Mouse (Mus musculus): ENCODE results near the gene Wdr78. TPM values are rescaled to one million over a fixed set of nuclear protein-coding genes. Genes with fewer than 3 reads are reported as not detected.

The Wdr78 gene
- polyA plus RNA-seq (2014; fragmentation: Nextera tagmentation; extraction: Ambion mirVana) = 2.8 and 3.0 TPM in 2 replicates

- Histone ChIP-seq H3K9ac (replicated peaks; ENCODE audit: low read depth, low read length) (peak within 1 kb of the TSS; percentile 68), H3K27me3 (ENCODE audit: control insufficient read depth, insufficient read depth, low read length) (no peaks in the 10 kb centered on the region), H3K4me1 (ENCODE audit: control insufficient read depth, insufficient read depth, low read length) (peaks cover 19% of the 10 kb centered on the region), H3K36me3 (ENCODE audit: control insufficient read depth, insufficient read depth, low read length) (no peaks in the 10 kb centered on the region; the same call in 1 of the 2 replicates), H3K9me3 (ENCODE audit: control insufficient read depth, low read depth, low read length) (no peaks in the 10 kb centered on the region), H3K4me3 (ENCODE audit: low read depth, low read length) (peak within 1 kb of the TSS; percentile 72), H3K27ac (ENCODE audit: low read length) (peak within 1 kb of the TSS; percentile 99), H3K4me2 (replicated peaks; ENCODE audit: low read depth, low read length) (peak within 1 kb of the TSS; percentile 71)
- under 1% methylated on average over 74 of the region's 90 CpGs for WGBS
- ATAC-seq (ENCODE audit: insufficient number of reproducible peaks, insufficient read depth, low FRiP score, low read depth) = peak; percentile 99
Measured at GRCm38 (mm10) chr4:103114184-103115111, at the start of gene Wdr78, which contains the start of gene Mier1. Gene Wdr78, minus strand, starts transcription at chr4:103114555. Gene Mier1, plus strand, starts transcription at chr4:103114390.

DNA sequence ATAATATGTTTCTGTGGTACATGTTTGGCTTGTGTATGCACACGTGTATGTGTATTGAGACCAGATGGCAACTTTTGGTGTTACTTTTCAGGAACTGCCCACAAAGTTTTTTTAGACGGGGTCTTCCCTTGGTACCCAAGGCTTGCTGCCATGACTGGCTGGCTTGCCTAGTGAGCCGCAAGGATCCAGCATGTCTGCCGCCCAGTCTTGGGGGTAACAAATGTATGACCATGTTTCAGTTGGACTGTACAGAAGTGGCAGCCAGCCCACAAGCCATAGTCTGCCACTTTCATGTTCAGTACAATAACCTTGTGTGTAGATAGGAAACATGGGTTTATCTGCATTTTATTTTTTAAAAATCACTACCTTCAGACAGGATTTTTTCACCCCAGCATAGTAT, 44.4 kb upstream of the Wdr78 start:
- no peaks in the 10 kb centered on the region for H3K4me1 ChIP-seq (ENCODE audit: control insufficient read depth, insufficient read depth, low read length)
- WGBS = 92% methylated on average over 4 of the region's 4 CpGs
- H3K9ac ChIP-seq (replicated peaks; ENCODE audit: low read depth, low read length) = no peak overlapping the region
- H3K27ac ChIP-seq (ENCODE audit: low read length) = no peak overlapping the region
- no peaks in the 10 kb centered on the region for H3K9me3 ChIP-seq (ENCODE audit: control insufficient read depth, low read depth, low read length)
- peaks cover 68% of the 10 kb centered on the region for H3K36me3 ChIP-seq (ENCODE audit: control insufficient read depth, insufficient read depth, low read length)
- H3K4me2 ChIP-seq (replicated peaks; ENCODE audit: low read depth, low read length) = no peak overlapping the region
- ATAC-seq (ENCODE audit: insufficient number of reproducible peaks, insufficient read depth, low FRiP score, low read depth) = no peak
- no peaks in the 10 kb centered on the region for H3K27me3 ChIP-seq (ENCODE audit: control insufficient read depth, insufficient read depth, low read length)
- no peak overlapping the region for H3K4me3 ChIP-seq (ENCODE audit: low read depth, low read length)

GRCm38 (mm10) chr4:103151946-103152345, 37.6 kb upstream of the Wdr78 start:
- Histone ChIP-seq H3K9ac (replicated peaks; ENCODE audit: low read depth, low read length) (no peak overlapping the region), H3K27me3 (ENCODE audit: control insufficient read depth, insufficient read depth, low read length) (no peaks in the 10 kb centered on the region), H3K36me3 (ENCODE audit: control insufficient read depth, insufficient read depth, low read length) (peaks cover 72% of the 10 kb centered on the region), H3K4me1 (ENCODE audit: control insufficient read depth, insufficient read depth, low read length) (no peaks in the 10 kb centered on the region), H3K4me2 (replicated peaks; ENCODE audit: low read depth, low read length) (no peak overlapping the region), H3K9me3 (ENCODE audit: control insufficient read depth, low read depth, low read length) (no peaks in the 10 kb centered on the region), H3K4me3 (ENCODE audit: low read depth, low read length) (no peak overlapping the region), H3K27ac (ENCODE audit: low read length) (no peak overlapping the region)
- 88% methylated on average over 5 of the region's 5 CpGs for WGBS
- no peak for ATAC-seq (ENCODE audit: insufficient number of reproducible peaks, insufficient read depth, low FRiP score, low read depth)

DNA sequence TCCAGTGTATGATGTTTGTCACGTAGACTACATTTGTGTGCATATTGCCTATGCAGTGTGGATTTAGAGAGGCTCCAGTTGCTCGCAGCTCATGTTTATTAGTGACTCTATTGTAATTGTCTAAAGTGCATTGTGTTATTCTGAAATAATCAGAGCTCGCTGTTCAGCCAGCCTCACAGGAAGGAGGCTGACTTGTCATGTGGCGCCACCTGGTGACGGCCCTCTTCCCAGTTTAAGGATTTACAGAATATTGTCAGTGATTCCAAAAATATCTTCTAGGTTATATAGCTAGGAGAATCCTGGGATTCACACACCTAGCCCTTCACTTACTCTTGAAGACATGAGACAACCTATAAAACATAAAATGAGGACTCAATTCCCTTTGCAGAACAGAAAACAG, 32.0 kb upstream of the Wdr78 start:
- H3K4me1 ChIP-seq (ENCODE audit: control insufficient read depth, insufficient read depth, low read length) = no peaks in the 10 kb centered on the region
- no peak overlapping the region for H3K4me2 ChIP-seq (replicated peaks; ENCODE audit: low read depth, low read length)
- whole genome bisulfite sequencing = 41% methylated on average over 5 of the region's 5 CpGs
- no peaks in the 10 kb centered on the region for H3K27me3 ChIP-seq (ENCODE audit: control insufficient read depth, insufficient read depth, low read length)
- no peak overlapping the region for H3K4me3 ChIP-seq (ENCODE audit: low read depth, low read length)
- H3K9ac ChIP-seq (replicated peaks; ENCODE audit: low read depth, low read length) = no peak overlapping the region
- peaks cover 46% of the 10 kb centered on the region for H3K36me3 ChIP-seq (ENCODE audit: control insufficient read depth, insufficient read depth, low read length)
- H3K27ac ChIP-seq (ENCODE audit: low read length) = no peak overlapping the region
- H3K9me3 ChIP-seq (ENCODE audit: control insufficient read depth, low read depth, low read length) = no peaks in the 10 kb centered on the region
- ATAC-seq (ENCODE audit: insufficient number of reproducible peaks, insufficient read depth, low FRiP score, low read depth) = no peak

GRCm38 (mm10) chr4:103136946-103137345, 22.6 kb upstream of the Wdr78 start:
- Histone ChIP-seq H3K27ac (ENCODE audit: low read length) (no peak overlapping the region), H3K4me1 (ENCODE audit: control insufficient read depth, insufficient read depth, low read length) (no peaks in the 10 kb centered on the region), H3K36me3 (ENCODE audit: control insufficient read depth, insufficient read depth, low read length) (peaks cover 30% of the 10 kb centered on the region), H3K9ac (replicated peaks; ENCODE audit: low read depth, low read length) (no peak overlapping the region), H3K9me3 (ENCODE audit: control insufficient read depth, low read depth, low read length) (no peaks in the 10 kb centered on the region), H3K4me3 (ENCODE audit: low read depth, low read length) (no peak overlapping the region), H3K4me2 (replicated peaks; ENCODE audit: low read depth, low read length) (no peak overlapping the region), H3K27me3 (ENCODE audit: control insufficient read depth, insufficient read depth, low read length) (no peaks in the 10 kb centered on the region)
- no peak for ATAC-seq (ENCODE audit: insufficient number of reproducible peaks, insufficient read depth, low FRiP score, low read depth)
- WGBS = 54% methylated on average over 1 of the region's 1 CpGs

- Histone ChIP-seq H3K9me3 (ENCODE audit: control insufficient read depth, low read depth, low read length) (no peaks in the 10 kb centered on the region), H3K27me3 (ENCODE audit: control insufficient read depth, insufficient read depth, low read length) (no peaks in the 10 kb centered on the region), H3K4me2 (replicated peaks; ENCODE audit: low read depth, low read length) (no peak overlapping the region), H3K36me3 (ENCODE audit: control insufficient read depth, insufficient read depth, low read length) (peaks cover 4% of the 10 kb centered on the region; the same call in 1 of the 2 replicates), H3K4me1 (ENCODE audit: control insufficient read depth, insufficient read depth, low read length) (no peaks in the 10 kb centered on the region), H3K4me3 (ENCODE audit: low read depth, low read length) (no peak overlapping the region), H3K27ac (ENCODE audit: low read length) (no peak overlapping the region), H3K9ac (replicated peaks; ENCODE audit: low read depth, low read length) (no peak overlapping the region)
- 80% methylated on average over 4 of the region's 4 CpGs for WGBS
- no peak for ATAC-seq (ENCODE audit: insufficient number of reproducible peaks, insufficient read depth, low FRiP score, low read depth)
Measured at GRCm38 (mm10) chr4:103126533-103126932, 12.2 kb upstream of the Wdr78 start.

GRCm38 (mm10) chr4:103123606-103124005, 9.3 kb upstream of the Wdr78 start:
- Histone ChIP-seq H3K4me1 (ENCODE audit: control insufficient read depth, insufficient read depth, low read length) (peaks cover 10% of the 10 kb centered on the region; the same call in 1 of the 2 replicates), H3K4me3 (ENCODE audit: low read depth, low read length) (no peak overlapping the region), H3K36me3 (ENCODE audit: control insufficient read depth, insufficient read depth, low read length) (no peaks in the 10 kb centered on the region), H3K27ac (ENCODE audit: low read length) (no peak overlapping the region), H3K9ac (replicated peaks; ENCODE audit: low read depth, low read length) (no peak overlapping the region), H3K27me3 (ENCODE audit: control insufficient read depth, insufficient read depth, low read length) (no peaks in the 10 kb centered on the region), H3K4me2 (replicated peaks; ENCODE audit: low read depth, low read length) (no peak overlapping the region), H3K9me3 (ENCODE audit: control insufficient read depth, low read depth, low read length) (no peaks in the 10 kb centered on the region)
- ATAC-seq (ENCODE audit: insufficient number of reproducible peaks, insufficient read depth, low FRiP score, low read depth) = no peak

- Histone ChIP-seq H3K27me3 (ENCODE audit: control insufficient read depth, insufficient read depth, low read length) (no peaks in the 10 kb centered on the region), H3K4me2 (replicated peaks; ENCODE audit: low read depth, low read length) (no peak overlapping the region), H3K27ac (ENCODE audit: low read length) (no peak overlapping the region), H3K9me3 (ENCODE audit: control insufficient read depth, low read depth, low read length) (no peaks in the 10 kb centered on the region), H3K4me1 (ENCODE audit: control insufficient read depth, insufficient read depth, low read length) (peaks cover 10% of the 10 kb centered on the region; the same call in 1 of the 2 replicates), H3K9ac (replicated peaks; ENCODE audit: low read depth, low read length) (no peak overlapping the region), H3K4me3 (ENCODE audit: low read depth, low read length) (no peak overlapping the region), H3K36me3 (ENCODE audit: control insufficient read depth, insufficient read depth, low read length) (no peaks in the 10 kb centered on the region)
- 52% methylated on average over 2 of the region's 2 CpGs for WGBS
- ATAC-seq (ENCODE audit: insufficient number of reproducible peaks, insufficient read depth, low FRiP score, low read depth) = no peak
Measured at GRCm38 (mm10) chr4:103123086-103123485, 8.7 kb upstream of the Wdr78 start.
